In genomic region chr9:122132145-122132544, GRCm38 (mm10) we compare ENCODE assay signal across 18 mouse cellular contexts. TPM values are rescaled to one million over a fixed set of nuclear protein-coding genes. Genes with fewer than 3 reads are reported as not detected.
A peak's percentile ranks its signal among the peaks of the same experiment; 100 is the strongest.
DNase-seq lines count a peak whose midpoint lies in the region; ATAC-seq and TF ChIP-seq lines count a peak whose summit lies in the region.
"Had no signal": no experiment of that assay in that cellular context is flagged by ENCODE, and none has a peak within 500 bp of the region (broad histone marks: within the 10 kb centered on the region; RNA-seq: fewer than 3 reads in every experiment).

No protein-coding gene starts in this region.

- H3K9me3 ChIP-seq in intestine, postnatal 0 days (ENCODE audit: control insufficient read depth) = no peaks in the 10 kb centered on the region
- no peaks in the 10 kb centered on the region for H3K9me3 ChIP-seq in liver, postnatal 0 days (ENCODE audit: low read length)
- no peaks in the 10 kb centered on the region for H3K9me3 ChIP-seq in forebrain, embryonic 10.5 days
- H3K9me3 ChIP-seq: embryonic facial prominence, embryonic 13.5 days; limb, embryonic 13.5 days; midbrain, embryonic 10.5 days had no signal

- H3K9ac ChIP-seq in intestine, postnatal 0 days (ENCODE audit: low read depth, low read length) = no peak overlapping the region
- no peak overlapping the region for H3K9ac ChIP-seq in liver, postnatal 0 days (replicated peaks)
- H3K9ac ChIP-seq: embryonic facial prominence, embryonic 13.5 days; hindbrain, embryonic 14.5 days; limb, embryonic 13.5 days had no signal

- H3K4me3 ChIP-seq in intestine, postnatal 0 days (ENCODE audit: low read depth, low read length) = no peak overlapping the region
- H3K4me3 ChIP-seq in liver, postnatal 0 days (ENCODE audit: low read depth, low read length) = no peak overlapping the region
- no peak overlapping the region for H3K4me3 ChIP-seq in forebrain, embryonic 10.5 days
- H3K4me3 ChIP-seq: embryonic facial prominence, embryonic 13.5 days; limb, embryonic 13.5 days; midbrain, embryonic 10.5 days had no signal

- peaks cover 14% of the 10 kb centered on the region; the same call in 1 of the 2 replicates for H3K36me3 ChIP-seq in intestine, postnatal 0 days (ENCODE audit: control insufficient read depth, insufficient read depth)
- peaks cover 8% of the 10 kb centered on the region for H3K36me3 ChIP-seq in liver, postnatal 0 days (replicated peaks; ENCODE audit: insufficient read depth, low read length)
- H3K36me3 ChIP-seq in forebrain, embryonic 10.5 days (replicated peaks) = peaks cover 23% of the 10 kb centered on the region

- no peak for TF ChIP-seq CTCF in intestine, postnatal 0 days (IDR thresholded peaks at IDR 0.05; ENCODE audit: low read depth)
- TF ChIP-seq CTCF in liver, postnatal 0 days (IDR thresholded peaks at IDR 0.05; ENCODE audit: low read depth) = no peak

- peak; percentile 55 to 58 for DNase-seq in kidney, adult 8-10 months
- DNase-seq in kidney, postnatal 10 days = no peak
- DNase-seq in kidney, postnatal 4 days = peak; percentile 22 to 36
- peak; percentile 56 for DNase-seq in liver, postnatal 0 days
- DNase-seq in forebrain, embryonic 10.5 days (ENCODE audit: extremely low spot score, low spot score) = no peak
- DNase-seq in layer of hippocampus, postnatal 36 days = no peak
- DNase-seq: adrenal gland, postnatal 36 days; cerebellum, adult 11-12 months; cerebellum, postnatal 14 days; heart, postnatal 36 days; thymus, adult 18-20 months had no signal

- no peaks in the 10 kb centered on the region for H3K27me3 ChIP-seq in intestine, postnatal 0 days (replicated peaks; ENCODE audit: control insufficient read depth, insufficient read depth, low read length)
- H3K27me3 ChIP-seq in liver, postnatal 0 days (ENCODE audit: insufficient read depth, low read length) = no peaks in the 10 kb centered on the region
- H3K27me3 ChIP-seq in forebrain, embryonic 10.5 days (ENCODE audit: poor library complexity, severe bottlenecking) = no peaks in the 10 kb centered on the region
- H3K27me3 ChIP-seq: embryonic facial prominence, embryonic 13.5 days; limb, embryonic 13.5 days had no signal

- 34% methylated on average over 7 of the region's 7 CpGs for WGBS in intestine, postnatal 0 days
- 53% methylated on average over 7 of the region's 7 CpGs for WGBS in liver, postnatal 0 days (ENCODE audit: insufficient replicate concordance)
- WGBS in forebrain, embryonic 10.5 days = 86% methylated on average over 7 of the region's 7 CpGs

- H3K4me2 ChIP-seq in intestine, postnatal 0 days (replicated peaks; ENCODE audit: low read depth) = no peak overlapping the region
- H3K4me2 ChIP-seq in liver, postnatal 0 days (ENCODE audit: low read depth, low read length) = no peak overlapping the region
- H3K4me2 ChIP-seq: embryonic facial prominence, embryonic 13.5 days; hindbrain, embryonic 14.5 days; limb, embryonic 13.5 days had no signal

- H3K27ac ChIP-seq in intestine, postnatal 0 days (ENCODE audit: low read depth, low read length) = no peak overlapping the region
- peak overlapping the region; percentile 44; the same call in 1 of the 2 replicates for H3K27ac ChIP-seq in liver, postnatal 0 days (ENCODE audit: low read depth)
- no peak overlapping the region for H3K27ac ChIP-seq in forebrain, embryonic 10.5 days
- H3K27ac ChIP-seq: embryonic facial prominence, embryonic 13.5 days; hindbrain, embryonic 14.5 days; limb, embryonic 13.5 days; macrophage; midbrain, embryonic 10.5 days had no signal

- H3K4me1 ChIP-seq in intestine, postnatal 0 days (replicated peaks; ENCODE audit: control insufficient read depth, insufficient read depth, low read length) = peaks cover 25% of the 10 kb centered on the region
- peaks cover 47% of the 10 kb centered on the region for H3K4me1 ChIP-seq in liver, postnatal 0 days (ENCODE audit: insufficient read depth)
- peaks cover 3% of the 10 kb centered on the region for H3K4me1 ChIP-seq in forebrain, embryonic 10.5 days
- H3K4me1 ChIP-seq: embryonic facial prominence, embryonic 13.5 days had no signal

- no peak for TF ChIP-seq EP300 in liver, postnatal 0 days (IDR thresholded peaks at IDR 0.05; ENCODE audit: low read depth)

- peak; percentile 36; the same call in 1 of the 2 replicates for ATAC-seq in intestine, postnatal 0 days
- peak; percentile 71 for ATAC-seq in liver, postnatal 0 days
- ATAC-seq: forebrain, embryonic 16.5 days had no signal

RNA-seq across cellular contexts. Expression of gene Snrk, which starts 15.1 kb away (rescaled TPM):
- 35.4 and 35.6 TPM in 2 replicates for polyA plus RNA-seq in intestine, postnatal 0 days (2015; fragmentation: Nextera tagmentation; extraction: Ambion mirVana)
- 24.0 and 25.5 TPM in 2 replicates for polyA plus RNA-seq in liver, postnatal 0 days (2015; fragmentation: Nextera tagmentation; extraction: Ambion mirVana)
- 31.8 and 35.4 TPM in 2 replicates for polyA plus RNA-seq in forebrain, embryonic 10.5 days (2016; fragmentation: Nextera tagmentation; extraction: Ambion mirVana)
- total RNA-seq in layer of hippocampus, postnatal 36 days (2021) = 100 to 1,000 TPM; 105 to 113 TPM

Comparison
In these comparisons a context has a peak if more than half of its experiments do, and no peak if none do; other contexts are left out.
1. DNase-seq: peak in kidney, adult 8-10 months (2 of 2), kidney, postnatal 4 days (2 of 2) and liver, postnatal 0 days (single experiment); none in kidney, postnatal 10 days (single experiment), forebrain, embryonic 10.5 days (single experiment) and layer of hippocampus, postnatal 36 days (0 of 2).